Mouse (Mus musculus): Measurements from ENCODE around the gene Ghsr. TPM values are rescaled to one million over a fixed set of nuclear protein-coding genes. Genes with fewer than 3 reads are reported as not detected.

The Ghsr gene
- not detected in 2 replicates for polyA plus RNA-seq (2012; ENCODE audit: low replicate concordance)

GRCm38 (mm10) chr3:27371276-27371621 is at the start of gene Ghsr:
Gene Ghsr (plus strand): TSS chr3:27371351.

Other genes starting within 250 kb of the Ghsr start
- 2.0 and 3.0 TPM in 2 replicates for gene Ect2, start 217.5 kb upstream of the Ghsr start, polyA plus RNA-seq (2012; ENCODE audit: low replicate concordance)
- gene Nceh1, start 188.4 kb upstream of the Ghsr start, polyA plus RNA-seq (2012; ENCODE audit: low replicate concordance) = 13.6 and 32.2 TPM in 2 replicates
- gene Tnfsf10, start 54.3 kb upstream of the Ghsr start, polyA plus RNA-seq (2012; ENCODE audit: low replicate concordance) = 0.12 and 0.14 TPM in 2 replicates